Mouse (Mus musculus) intestine, embryonic 16.5 days (tissue): ENCODE data around the gene N4bp2. TPM values are rescaled to one million over a fixed set of nuclear protein-coding genes. Genes with fewer than 3 reads are reported as not detected.

Source experiments
- ATAC-seq: fragments of 200-750 bp; cut with Nextera tagmentation; 2 replicates; pipeline ENCODE4 v1.8.0; 2017; ENCODE audit warnings: moderate TSS enrichment, moderate library complexity
- H3K27ac ChIP-seq: fragments of 300-500 bp; sonication (generic); 2 replicates; pipeline ENCODE4 v1.5.1; 2014; ENCODE audit warnings: mild to moderate bottlenecking, low read length
- H3K27me3 ChIP-seq: fragments of 300-500 bp; sonication (generic); replicated peaks from 2 replicates; pipeline ENCODE4 v1.6.1; 2014; ENCODE audit warnings: low read length, control low read depth, mixed read lengths; ENCODE audit not compliant: control insufficient read depth, insufficient read depth
- H3K36me3 ChIP-seq: fragments of 300-500 bp; sonication (generic); 2 replicates; pipeline ENCODE4 v1.6.1; 2014; ENCODE audit warnings: low read length, control low read depth; ENCODE audit not compliant: control insufficient read depth, insufficient read depth
- H3K4me1 ChIP-seq: fragments of 300-500 bp; sonication (generic); 2 replicates; pipeline ENCODE4 v1.6.1; 2014; ENCODE audit warnings: low read length, control low read depth, mixed read lengths; ENCODE audit not compliant: control insufficient read depth, insufficient read depth
- H3K4me2 ChIP-seq: fragments of 300-500 bp; sonication (generic); 2 replicates; pipeline ENCODE4 v1.6.1; 2014; ENCODE audit warnings: low read depth, low read length, control low read depth
- H3K4me3 ChIP-seq: fragments of 300-500 bp; sonication (generic); 2 replicates; pipeline ENCODE4 v1.5.1; 2014; ENCODE audit warnings: mild to moderate bottlenecking, low read length
- H3K9ac ChIP-seq: fragments of 300-500 bp; sonication (generic); 2 replicates; pipeline ENCODE4 v1.6.1; 2014; ENCODE audit warnings: low read depth, low read length
- H3K9me3 ChIP-seq: fragments of 300-500 bp; sonication (generic); 2 replicates; pipeline ENCODE4 v1.6.1; 2016; ENCODE audit warnings: low read length, control low read depth; ENCODE audit not compliant: control insufficient read depth
- WGBS: fragments of 180-500 bp; shearing (Covaris S2); extraction: QIAGEN DNeasy Blood & Tissue Kit; methylation state at CpG from one replicate; pipeline ENCODE4 v1.1.7; 2014; 5-methylcytosine and 5-hydroxymethylcytosine counted together
- polyA plus RNA-seq: library from polyadenylated mRNA; unstranded; fragments of >200 nt; fragmentation: Nextera tagmentation; extraction: Ambion mirVana; gene quantifications from 2 replicates; pipeline ENCODE4 v1.2.1, GENCODE M21; 2015

N4bp2 gene
- polyA plus RNA-seq, 1 experiment from 2014 or later = 16.8 TPM

DNA sequence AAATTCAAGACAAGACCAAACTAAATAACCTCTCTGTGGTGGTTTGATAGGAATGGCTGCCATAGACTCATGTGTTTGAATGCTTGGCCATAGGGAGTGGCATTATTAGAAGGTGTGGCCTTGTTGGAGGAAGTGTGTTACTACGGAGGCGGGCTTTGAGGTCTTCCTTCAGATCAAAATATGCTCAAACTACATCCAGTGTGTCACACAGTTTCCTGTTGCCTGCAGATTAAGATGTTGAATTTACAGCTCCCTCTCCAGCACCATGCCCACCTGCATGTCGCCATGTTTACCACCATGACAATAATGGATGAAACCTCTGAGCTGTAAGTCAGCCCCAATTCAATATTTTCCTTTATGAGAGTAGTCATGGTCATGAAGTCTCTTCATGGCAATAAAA lies 24.0 kb upstream of the N4bp2 start:
- 93% methylated on average over 3 of the region's 3 CpGs for WGBS
- Histone ChIP-seq H3K9me3 (no peaks in the 10 kb centered on the region), H3K4me1 (no peaks in the 10 kb centered on the region), H3K27me3 (no peaks in the 10 kb centered on the region), H3K27ac (no peak overlapping the region), H3K36me3 (no peaks in the 10 kb centered on the region), H3K4me3 (no peak overlapping the region), H3K4me2 (no peak overlapping the region), H3K9ac (no peak overlapping the region)
- ATAC-seq = no peak

GRCm38 (mm10) chr5:65746908-65747307 lies 16.4 kb upstream of the N4bp2 start:
- 53% methylated on average over 5 of the region's 5 CpGs for WGBS
- no peak overlapping the region for H3K4me2 ChIP-seq
- H3K4me1 ChIP-seq = peaks cover 4% of the 10 kb centered on the region; the same call in 1 of the 2 replicates
- H3K27ac ChIP-seq = no peak overlapping the region
- no peaks in the 10 kb centered on the region for H3K36me3 ChIP-seq
- H3K4me3 ChIP-seq = no peak overlapping the region
- no peaks in the 10 kb centered on the region for H3K27me3 ChIP-seq
- peak; percentile 66 for ATAC-seq
- no peaks in the 10 kb centered on the region for H3K9me3 ChIP-seq
- H3K9ac ChIP-seq = no peak overlapping the region

DNA sequence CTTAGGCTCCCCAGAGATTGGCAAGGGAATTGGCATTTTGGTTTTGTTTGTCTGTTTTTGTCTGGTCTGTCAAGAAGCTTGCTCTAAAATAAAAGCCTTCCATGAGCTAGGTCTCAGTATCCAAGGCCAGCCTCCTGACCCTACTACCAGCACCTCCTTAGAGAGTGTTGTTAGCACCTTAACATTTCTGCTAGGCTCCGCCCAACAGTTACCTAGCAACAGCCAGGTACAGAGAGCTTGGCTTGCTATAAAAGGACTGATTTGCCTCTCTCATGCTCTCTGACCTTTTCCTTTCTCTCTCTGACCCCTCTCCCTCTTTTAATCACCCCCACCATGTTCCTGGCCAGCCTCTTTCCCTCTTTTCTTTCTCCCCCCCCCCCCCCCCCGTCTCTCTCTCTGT lies 14.9 kb upstream of the N4bp2 start:
- Histone ChIP-seq H3K36me3 (no peaks in the 10 kb centered on the region), H3K27me3 (no peaks in the 10 kb centered on the region)

GRCm38 (mm10) chr5:65748880-65749279 lies 14.4 kb upstream of the N4bp2 start:
- Histone ChIP-seq H3K4me2 (no peak overlapping the region), H3K27me3 (no peaks in the 10 kb centered on the region), H3K4me3 (no peak overlapping the region), H3K9me3 (no peaks in the 10 kb centered on the region), H3K4me1 (peaks cover 4% of the 10 kb centered on the region; the same call in 1 of the 2 replicates), H3K9ac (no peak overlapping the region), H3K27ac (no peak overlapping the region), H3K36me3 (no peaks in the 10 kb centered on the region)
- ATAC-seq = no peak

More for the DNA sequence above, 14.9 kb upstream of the N4bp2 start:
- Histone ChIP-seq H3K4me2 (no peak overlapping the region), H3K27ac (no peak overlapping the region), H3K4me3 (no peak overlapping the region), H3K9ac (no peak overlapping the region), H3K4me1 (peaks cover 4% of the 10 kb centered on the region; the same call in 1 of the 2 replicates), H3K9me3 (no peaks in the 10 kb centered on the region)
- ATAC-seq = no peak
- 34% methylated on average over 2 of the region's 2 CpGs for WGBS

- no peak overlapping the region for H3K27ac ChIP-seq
- no peaks in the 10 kb centered on the region for H3K9me3 ChIP-seq
- H3K4me1 ChIP-seq = peaks cover 3% of the 10 kb centered on the region; the same call in 1 of the 2 replicates
- H3K27me3 ChIP-seq = no peaks in the 10 kb centered on the region
- no peak overlapping the region for H3K9ac ChIP-seq
- ATAC-seq = peak; percentile 55; the same call in 1 of the 2 replicates
- 35% methylated on average over 4 of the region's 4 CpGs for WGBS
- H3K4me3 ChIP-seq = no peak overlapping the region
- no peaks in the 10 kb centered on the region for H3K36me3 ChIP-seq
- no peak overlapping the region for H3K4me2 ChIP-seq
Observed at GRCm38 (mm10) chr5:65752021-65752420, 11.3 kb upstream of the N4bp2 start.

- no peak overlapping the region for H3K9ac ChIP-seq
- H3K4me3 ChIP-seq = no peak overlapping the region
- no peaks in the 10 kb centered on the region for H3K27me3 ChIP-seq
- H3K36me3 ChIP-seq = no peaks in the 10 kb centered on the region
- H3K4me1 ChIP-seq = no peaks in the 10 kb centered on the region
- 90% methylated on average over 5 of the region's 5 CpGs for WGBS
- ATAC-seq = no peak
- H3K9me3 ChIP-seq = no peaks in the 10 kb centered on the region
- no peak overlapping the region for H3K4me2 ChIP-seq
- H3K27ac ChIP-seq = no peak overlapping the region
Observed at GRCm38 (mm10) chr5:65755859-65756258, 7.5 kb upstream of the N4bp2 start.

GRCm38 (mm10) chr5:65757110-65757509 lies 6.2 kb upstream of the N4bp2 start:
- Histone ChIP-seq H3K9me3 (no peaks in the 10 kb centered on the region), H3K27me3 (no peaks in the 10 kb centered on the region), H3K27ac (no peak overlapping the region), H3K4me1 (no peaks in the 10 kb centered on the region), H3K4me2 (no peak overlapping the region), H3K36me3 (no peaks in the 10 kb centered on the region), H3K9ac (no peak overlapping the region), H3K4me3 (no peak overlapping the region)
- no peak for ATAC-seq
- WGBS = 95% methylated on average over 1 of the region's 1 CpGs

- H3K9ac ChIP-seq = no peak overlapping the region
- no peak overlapping the region for H3K4me2 ChIP-seq
Observed at GRCm38 (mm10) chr5:65760041-65760440, 3.3 kb upstream of the N4bp2 start.

DNA sequence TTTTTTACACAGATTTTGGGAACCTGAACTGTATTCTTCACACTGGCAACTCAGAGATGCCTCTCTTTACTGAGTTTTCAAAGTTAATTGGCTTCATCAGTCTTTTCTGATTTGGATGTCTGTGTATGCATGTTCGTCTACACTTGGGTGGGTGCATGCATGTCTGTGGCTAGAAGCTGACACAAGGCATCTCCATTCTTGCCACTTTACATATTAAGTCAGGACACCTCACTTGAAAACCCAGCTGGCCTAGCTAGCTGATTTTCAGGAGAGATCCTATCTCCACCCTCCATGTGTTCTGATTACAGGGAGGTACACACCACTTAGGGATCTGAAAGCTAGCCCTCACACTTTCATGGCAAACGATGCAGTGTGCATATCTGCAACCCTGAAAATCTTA lies 2.7 kb upstream of the N4bp2 start:
- H3K36me3 ChIP-seq = no peaks in the 10 kb centered on the region
- H3K27me3 ChIP-seq = no peaks in the 10 kb centered on the region
- ATAC-seq = no peak
- peaks cover 3% of the 10 kb centered on the region for H3K4me1 ChIP-seq
- H3K27ac ChIP-seq = no peak overlapping the region
- WGBS = 79% methylated on average over 2 of the region's 2 CpGs
- H3K4me2 ChIP-seq = no peak overlapping the region
- H3K9ac ChIP-seq = no peak overlapping the region
- H3K9me3 ChIP-seq = no peaks in the 10 kb centered on the region
- H3K4me3 ChIP-seq = no peak overlapping the region

More at GRCm38 (mm10) chr5:65760041-65760440, 3.3 kb upstream of the N4bp2 start:
- no peaks in the 10 kb centered on the region for H3K4me1 ChIP-seq
- no peak overlapping the region for H3K4me3 ChIP-seq
- H3K36me3 ChIP-seq = no peaks in the 10 kb centered on the region
- no peak for ATAC-seq
- H3K9me3 ChIP-seq = no peaks in the 10 kb centered on the region
- WGBS = 92% methylated on average over 4 of the region's 4 CpGs
- no peak overlapping the region for H3K27ac ChIP-seq
- no peaks in the 10 kb centered on the region for H3K27me3 ChIP-seq

- H3K4me3 ChIP-seq = no peak overlapping the region
- peaks cover 3% of the 10 kb centered on the region for H3K4me1 ChIP-seq
- no peak for ATAC-seq
- no peaks in the 10 kb centered on the region for H3K27me3 ChIP-seq
- H3K9me3 ChIP-seq = no peaks in the 10 kb centered on the region
- H3K4me2 ChIP-seq = no peak overlapping the region
- no peak overlapping the region for H3K27ac ChIP-seq
- H3K36me3 ChIP-seq = no peaks in the 10 kb centered on the region
- WGBS = 58% methylated on average over 5 of the region's 5 CpGs
- no peak overlapping the region for H3K9ac ChIP-seq
Observed at GRCm38 (mm10) chr5:65761020-65761419, 2.3 kb upstream of the N4bp2 start.
